Mouse (Mus musculus): Measurements from ENCODE around the gene Ubl4b. TPM values are rescaled to one million over a fixed set of nuclear protein-coding genes. Genes with fewer than 3 reads are reported as not detected.

Ubl4b gene
- total RNA-seq, 2 experiments from 2014 or later, result not detected

DNA sequence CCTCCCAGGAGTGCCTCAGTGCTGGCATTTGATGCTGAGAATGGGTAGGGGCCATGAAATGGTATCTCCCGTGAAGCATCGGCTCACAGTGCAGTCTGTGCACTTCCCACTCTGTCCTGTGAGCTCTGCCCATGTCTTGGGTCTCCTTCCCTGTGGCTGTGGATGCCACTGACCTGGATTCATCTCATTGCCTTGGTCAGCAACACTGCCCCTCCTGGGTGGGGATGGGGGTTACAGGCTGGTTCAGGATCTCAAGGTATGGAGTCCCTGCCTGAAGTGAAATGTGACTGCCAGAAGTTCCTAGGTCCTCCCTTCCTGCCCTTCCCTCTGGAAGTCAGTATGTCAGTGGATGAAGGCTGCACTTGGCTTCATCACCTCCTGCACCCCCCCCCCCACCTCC is 7.2 kb upstream of the Ubl4b start:
- Histone ChIP-seq H3K4me3 (no peak overlapping the region), H3K27ac (no peak overlapping the region)
- DNase-seq, result no peak
- no peak for TF ChIP-seq CTCF (IDR thresholded peaks at IDR 0.05)
- intact Hi-C loops (cut with DNase I), result no loop called here

DNA sequence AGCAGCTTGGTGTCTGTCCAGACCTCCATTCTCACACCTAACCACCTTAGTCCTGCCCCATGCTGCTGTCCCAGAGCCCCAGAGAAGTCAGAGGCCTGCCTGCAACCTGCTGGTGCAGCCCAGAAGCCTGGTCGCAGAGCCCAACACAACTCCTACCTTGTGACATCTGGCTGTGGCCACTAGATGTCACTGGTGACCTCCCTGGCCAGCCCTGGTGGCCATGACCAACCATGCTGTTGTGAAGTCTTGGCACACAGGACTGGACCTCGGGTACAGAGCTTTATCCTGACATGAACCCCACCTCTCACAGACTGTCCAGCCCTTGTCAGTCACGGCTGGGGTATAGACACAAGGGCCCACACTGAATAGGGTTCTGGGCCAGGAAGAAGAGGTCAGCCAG is 4.3 kb upstream of the Ubl4b start:
- peak; percentile 84 for DNase-seq
- TF ChIP-seq CTCF (IDR thresholded peaks at IDR 0.05), result peak; percentile 92
- Histone ChIP-seq H3K27ac (no peak overlapping the region), H3K4me3 (no peak overlapping the region)
- intact Hi-C loops (cut with DNase I), result loop anchor here (1.0 kb wide), 1 partner anchor 20 kb away; no protein-coding TSS in a partner anchor

DNA sequence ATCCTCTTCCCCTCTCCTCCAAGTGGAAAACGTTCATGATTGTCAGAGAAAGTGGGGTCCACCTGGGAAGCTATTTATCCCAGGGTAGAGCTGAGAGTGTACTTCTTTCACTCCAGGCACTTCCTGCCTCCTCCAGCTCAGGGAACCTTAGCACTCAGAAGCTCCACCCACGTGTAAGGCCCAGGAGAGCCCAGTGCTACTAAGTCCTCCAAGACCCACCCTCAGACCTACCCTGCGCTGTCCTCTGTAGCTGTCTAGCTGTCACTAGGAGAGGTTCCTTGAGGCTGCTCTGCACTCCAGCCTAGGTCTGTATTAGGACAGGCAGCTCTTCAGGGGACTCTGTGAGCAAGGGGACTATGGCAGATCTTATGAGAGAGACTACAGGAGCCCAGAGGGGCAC is 3.9 kb upstream of the Ubl4b start:
- Histone ChIP-seq H3K4me3 (no peak overlapping the region), H3K27ac (no peak overlapping the region)
- TF ChIP-seq CTCF (IDR thresholded peaks at IDR 0.05), result no peak
- intact Hi-C loops (cut with DNase I), result loop anchor here (1.0 kb wide), 1 partner anchor 21 kb away; no protein-coding TSS in a partner anchor
- DNase-seq, result no peak

- intact Hi-C loops (cut with DNase I), result no loop called here
- no peak overlapping the region for H3K27ac ChIP-seq
- TF ChIP-seq CTCF (IDR thresholded peaks at IDR 0.05), result peak; percentile 78
- H3K4me3 ChIP-seq, result no peak overlapping the region
- peak; percentile 74 for DNase-seq
These were observed 4.3 kb downstream of the Ubl4b start for GRCm38 (mm10) chr3:107550409-107551049.

GRCm38 (mm10) chr3:107546956-107547355 is 7.9 kb downstream of the Ubl4b start:
- H3K27ac ChIP-seq, result no peak overlapping the region
- DNase-seq, result peak; percentile 27
- TF ChIP-seq CTCF (IDR thresholded peaks at IDR 0.05), result no peak
- H3K4me3 ChIP-seq, result no peak overlapping the region
- intact Hi-C loops (cut with DNase I), result no loop called here

- intact Hi-C loops (cut with DNase I), result no loop called here
- DNase-seq, result no peak
- TF ChIP-seq CTCF (IDR thresholded peaks at IDR 0.05), result no peak
- H3K4me3 ChIP-seq, result no peak overlapping the region
- H3K27ac ChIP-seq, result no peak overlapping the region
These were observed 9.0 kb downstream of the Ubl4b start for GRCm38 (mm10) chr3:107545716-107546412.

- Histone ChIP-seq H3K27ac (no peak overlapping the region), H3K4me3 (no peak overlapping the region)
- intact Hi-C loops (cut with DNase I), result no loop called here
- TF ChIP-seq CTCF (IDR thresholded peaks at IDR 0.05), result no peak
- no peak for DNase-seq
These were observed 9.6 kb downstream of the Ubl4b start for GRCm38 (mm10) chr3:107545278-107545677.

GRCm38 (mm10) chr3:107543158-107544080 is 11.5 kb downstream of the Ubl4b start:
- no peak overlapping the region for H3K27ac ChIP-seq
- no peak for DNase-seq
- H3K4me3 ChIP-seq, result no peak overlapping the region
- intact Hi-C loops (cut with DNase I), result no loop called here
- TF ChIP-seq CTCF (IDR thresholded peaks at IDR 0.05), result no peak

GRCm38 (mm10) chr3:107542584-107542983 is 12.3 kb downstream of the Ubl4b start:
- intact Hi-C loops (cut with DNase I), result no loop called here
- no peak for TF ChIP-seq CTCF (IDR thresholded peaks at IDR 0.05)
- H3K4me3 ChIP-seq, result no peak overlapping the region
- DNase-seq, result no peak
- H3K27ac ChIP-seq, result no peak overlapping the region

DNA sequence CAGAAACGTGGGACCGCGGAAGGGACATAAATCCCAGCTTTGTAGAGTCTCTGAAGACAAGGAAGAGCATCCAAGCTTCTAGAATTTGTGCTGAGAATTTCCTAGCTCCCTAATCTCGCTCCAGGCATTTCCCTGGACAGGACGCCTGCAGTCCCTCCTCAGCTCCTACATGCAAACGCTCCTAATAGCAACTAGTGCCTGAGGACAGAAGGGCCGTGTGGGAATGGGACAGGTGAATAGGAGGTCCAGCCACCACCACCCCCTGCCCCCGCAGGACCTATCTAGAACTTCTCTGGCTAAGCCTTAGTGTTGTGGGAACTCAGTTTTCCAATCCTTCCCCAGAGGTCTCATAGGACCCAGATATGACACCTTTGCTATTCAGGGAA is 17.4 kb downstream of the Ubl4b start:
- DNase-seq, result no peak
- intact Hi-C loops (cut with DNase I), result no loop called here
- Histone ChIP-seq H3K27ac (peak overlapping the region; percentile 50; the same call in 1 of the 2 replicates), H3K4me3 (peak overlapping the region; percentile 49)
- no peak for TF ChIP-seq CTCF (IDR thresholded peaks at IDR 0.05)

- Histone ChIP-seq H3K27ac (peak overlapping the region; percentile 65), H3K4me3 (peak overlapping the region; percentile 49)
- TF ChIP-seq CTCF (IDR thresholded peaks at IDR 0.05), result no peak
- intact Hi-C loops (cut with DNase I), result no loop called here
- peak; percentile 35 for DNase-seq
These were observed 17.9 kb downstream of the Ubl4b start for GRCm38 (mm10) chr3:107536810-107537503.

DNA sequence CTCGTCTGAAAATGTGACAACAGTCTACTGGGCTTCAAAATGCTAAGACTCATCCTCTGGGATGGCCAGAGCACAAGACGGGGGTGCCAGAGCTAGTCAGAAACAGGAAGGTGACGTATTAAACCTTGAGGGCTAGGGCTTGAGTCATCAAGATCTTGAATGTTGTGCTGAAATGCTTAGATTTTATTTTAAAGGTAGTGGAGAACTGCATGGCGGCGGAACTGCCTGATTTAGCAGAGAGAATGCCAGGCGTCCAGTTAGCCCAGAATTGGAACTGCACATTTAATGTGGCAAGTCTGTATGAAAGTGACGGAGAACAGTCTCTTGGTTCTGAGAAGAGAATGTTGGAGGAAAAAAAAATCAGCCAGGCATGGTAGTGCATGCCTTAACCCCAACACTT is 19.9 kb downstream of the Ubl4b start:
- DNase-seq, result no peak
- Histone ChIP-seq H3K4me3 (no peak overlapping the region), H3K27ac (no peak overlapping the region)
- intact Hi-C loops (cut with DNase I), result no loop called here
- TF ChIP-seq CTCF (IDR thresholded peaks at IDR 0.05), result no peak

Measured in gastrocnemius, adult 2 months (tissue).